Mouse (Mus musculus): ENCODE results near the gene Tiam1. TPM values are rescaled to one million over a fixed set of nuclear protein-coding genes. Genes with fewer than 3 reads are reported as not detected.
A peak's percentile ranks its signal among the peaks of the same experiment; 100 is the strongest.

Gene Tiam1
- polyA plus RNA-seq, 1 experiment from 2014 or later: 12.8 TPM

GRCm38 (mm10) chr16:89861531-89861930, 282.0 kb downstream of the Tiam1 start:
- Histone ChIP-seq H3K27ac (ENCODE audit: low read length) (no peak overlapping the region), H3K36me3 (ENCODE audit: control insufficient read depth, insufficient read depth, low read length) (no peaks in the 10 kb centered on the region), H3K9me3 (ENCODE audit: control insufficient read depth, low read length) (no peaks in the 10 kb centered on the region), H3K4me3 (ENCODE audit: low read length) (no peak overlapping the region), H3K4me1 (replicated peaks; ENCODE audit: control insufficient read depth, insufficient read depth, low read length) (peaks cover 5% of the 10 kb centered on the region; the same call in 1 of the 2 replicates), H3K9ac (ENCODE audit: low read length) (no peak overlapping the region), H3K27me3 (ENCODE audit: control insufficient read depth, insufficient read depth, low read depth, low read length) (no peaks in the 10 kb centered on the region), H3K4me2 (ENCODE audit: low read depth, low read length) (no peak overlapping the region)
- ATAC-seq (ENCODE audit: low read depth): peak; percentile 18; the same call in 1 of the 2 replicates
- 30% methylated on average over 5 of the region's 5 CpGs for WGBS

GRCm38 (mm10) chr16:89860708-89861107, 282.9 kb downstream of the Tiam1 start:
- H3K27ac ChIP-seq (ENCODE audit: low read length): no peak overlapping the region
- no peak overlapping the region for H3K4me2 ChIP-seq (ENCODE audit: low read depth, low read length)
- ATAC-seq (ENCODE audit: low read depth): peak; percentile 46; the same call in 1 of the 2 replicates
- H3K4me3 ChIP-seq (ENCODE audit: low read length): no peak overlapping the region
- H3K9ac ChIP-seq (ENCODE audit: low read length): no peak overlapping the region
- no peaks in the 10 kb centered on the region for H3K27me3 ChIP-seq (ENCODE audit: control insufficient read depth, insufficient read depth, low read depth, low read length)
- H3K36me3 ChIP-seq (ENCODE audit: control insufficient read depth, insufficient read depth, low read length): no peaks in the 10 kb centered on the region
- WGBS: 35% methylated on average over 6 of the region's 6 CpGs
- peaks cover 5% of the 10 kb centered on the region; the same call in 1 of the 2 replicates for H3K4me1 ChIP-seq (replicated peaks; ENCODE audit: control insufficient read depth, insufficient read depth, low read length)
- no peaks in the 10 kb centered on the region for H3K9me3 ChIP-seq (ENCODE audit: control insufficient read depth, low read length)

- H3K27me3 ChIP-seq (ENCODE audit: control insufficient read depth, insufficient read depth, low read depth, low read length): no peaks in the 10 kb centered on the region
- ATAC-seq (ENCODE audit: low read depth): no peak
- no peak overlapping the region for H3K4me3 ChIP-seq (ENCODE audit: low read length)
- H3K27ac ChIP-seq (ENCODE audit: low read length): no peak overlapping the region
- H3K9ac ChIP-seq (ENCODE audit: low read length): no peak overlapping the region
- WGBS: 71% methylated on average over 3 of the region's 3 CpGs
- H3K4me2 ChIP-seq (ENCODE audit: low read depth, low read length): no peak overlapping the region
- H3K9me3 ChIP-seq (ENCODE audit: control insufficient read depth, low read length): no peaks in the 10 kb centered on the region
- H3K36me3 ChIP-seq (ENCODE audit: control insufficient read depth, insufficient read depth, low read length): no peaks in the 10 kb centered on the region
- peaks cover 5% of the 10 kb centered on the region; the same call in 1 of the 2 replicates for H3K4me1 ChIP-seq (replicated peaks; ENCODE audit: control insufficient read depth, insufficient read depth, low read length)
These were observed 285.9 kb downstream of the Tiam1 start for GRCm38 (mm10) chr16:89857666-89858065.

GRCm38 (mm10) chr16:89854731-89855130, 288.8 kb downstream of the Tiam1 start:
- 76% methylated on average over 8 of the region's 8 CpGs for WGBS
- Histone ChIP-seq H3K36me3 (ENCODE audit: control insufficient read depth, insufficient read depth, low read length) (no peaks in the 10 kb centered on the region), H3K9me3 (ENCODE audit: control insufficient read depth, low read length) (no peaks in the 10 kb centered on the region), H3K27ac (ENCODE audit: low read length) (no peak overlapping the region), H3K4me2 (ENCODE audit: low read depth, low read length) (no peak overlapping the region), H3K4me3 (ENCODE audit: low read length) (no peak overlapping the region), H3K4me1 (replicated peaks; ENCODE audit: control insufficient read depth, insufficient read depth, low read length) (0 out of 2 replicates have a peak, but pooled peaks cover 3% of the 10 kb centered on the region), H3K9ac (ENCODE audit: low read length) (no peak overlapping the region), H3K27me3 (ENCODE audit: control insufficient read depth, insufficient read depth, low read depth, low read length) (no peaks in the 10 kb centered on the region)
- ATAC-seq (ENCODE audit: low read depth): no peak

- Histone ChIP-seq H3K9ac (ENCODE audit: low read length) (no peak overlapping the region), H3K4me2 (ENCODE audit: low read depth, low read length) (peak overlapping the region; percentile 15; the same call in 1 of the 2 replicates), H3K9me3 (ENCODE audit: control insufficient read depth, low read length) (0 out of 2 replicates have a peak, but pooled peaks cover 3% of the 10 kb centered on the region), H3K27me3 (ENCODE audit: control insufficient read depth, insufficient read depth, low read depth, low read length) (no peaks in the 10 kb centered on the region), H3K27ac (ENCODE audit: low read length) (no peak overlapping the region), H3K36me3 (ENCODE audit: control insufficient read depth, insufficient read depth, low read length) (no peaks in the 10 kb centered on the region), H3K4me1 (replicated peaks; ENCODE audit: control insufficient read depth, insufficient read depth, low read length) (0 out of 2 replicates have a peak, but pooled peaks cover 3% of the 10 kb centered on the region), H3K4me3 (ENCODE audit: low read length) (no peak overlapping the region)
- 46% methylated on average over 9 of the region's 9 CpGs for WGBS
- peak; percentile 20; the same call in 1 of the 2 replicates for ATAC-seq (ENCODE audit: low read depth)
These were observed 292.2 kb downstream of the Tiam1 start for GRCm38 (mm10) chr16:89851333-89851732.

- 83% methylated on average over 19 of the region's 19 CpGs for WGBS
- Histone ChIP-seq H3K36me3 (ENCODE audit: control insufficient read depth, insufficient read depth, low read length) (no peaks in the 10 kb centered on the region), H3K27me3 (ENCODE audit: control insufficient read depth, insufficient read depth, low read depth, low read length) (no peaks in the 10 kb centered on the region), H3K27ac (ENCODE audit: low read length) (no peak overlapping the region), H3K9ac (ENCODE audit: low read length) (no peak overlapping the region), H3K4me2 (ENCODE audit: low read depth, low read length) (no peak overlapping the region), H3K4me3 (ENCODE audit: low read length) (no peak overlapping the region), H3K4me1 (replicated peaks; ENCODE audit: control insufficient read depth, insufficient read depth, low read length) (0 out of 2 replicates have a peak, but pooled peaks cover 3% of the 10 kb centered on the region), H3K9me3 (ENCODE audit: control insufficient read depth, low read length) (0 out of 2 replicates have a peak, but pooled peaks cover 3% of the 10 kb centered on the region)
- no peak for ATAC-seq (ENCODE audit: low read depth)
These were observed 294.6 kb downstream of the Tiam1 start for GRCm38 (mm10) chr16:89848651-89849597.

GRCm38 (mm10) chr16:89848179-89848578, 295.4 kb downstream of the Tiam1 start:
- no peak for ATAC-seq (ENCODE audit: low read depth)
- H3K27me3 ChIP-seq (ENCODE audit: control insufficient read depth, insufficient read depth, low read depth, low read length): no peaks in the 10 kb centered on the region

GRCm38 (mm10) chr16:89845461-89845860, 298.1 kb downstream of the Tiam1 start:
- 82% methylated on average over 8 of the region's 8 CpGs for WGBS
- H3K27me3 ChIP-seq (ENCODE audit: control insufficient read depth, insufficient read depth, low read depth, low read length): no peaks in the 10 kb centered on the region
- H3K4me2 ChIP-seq (ENCODE audit: low read depth, low read length): no peak overlapping the region
- H3K9ac ChIP-seq (ENCODE audit: low read length): no peak overlapping the region
- H3K9me3 ChIP-seq (ENCODE audit: control insufficient read depth, low read length): 0 out of 2 replicates have a peak, but pooled peaks cover 3% of the 10 kb centered on the region
- no peak for ATAC-seq (ENCODE audit: low read depth)
- H3K36me3 ChIP-seq (ENCODE audit: control insufficient read depth, insufficient read depth, low read length): no peaks in the 10 kb centered on the region
- no peak overlapping the region for H3K27ac ChIP-seq (ENCODE audit: low read length)
- no peak overlapping the region for H3K4me3 ChIP-seq (ENCODE audit: low read length)
- H3K4me1 ChIP-seq (replicated peaks; ENCODE audit: control insufficient read depth, insufficient read depth, low read length): no peaks in the 10 kb centered on the region

More at GRCm38 (mm10) chr16:89848179-89848578, 295.4 kb downstream of the Tiam1 start:
- H3K4me3 ChIP-seq (ENCODE audit: low read length): no peak overlapping the region
- no peak overlapping the region for H3K27ac ChIP-seq (ENCODE audit: low read length)
- 96% methylated on average over 3 of the region's 3 CpGs for WGBS
- H3K36me3 ChIP-seq (ENCODE audit: control insufficient read depth, insufficient read depth, low read length): no peaks in the 10 kb centered on the region
- H3K4me1 ChIP-seq (replicated peaks; ENCODE audit: control insufficient read depth, insufficient read depth, low read length): 0 out of 2 replicates have a peak, but pooled peaks cover 3% of the 10 kb centered on the region
- H3K9ac ChIP-seq (ENCODE audit: low read length): no peak overlapping the region
- H3K9me3 ChIP-seq (ENCODE audit: control insufficient read depth, low read length): 0 out of 2 replicates have a peak, but pooled peaks cover 3% of the 10 kb centered on the region
- H3K4me2 ChIP-seq (ENCODE audit: low read depth, low read length): no peak overlapping the region

GRCm38 (mm10) chr16:89844580-89844979, 299.0 kb downstream of the Tiam1 start:
- WGBS: 38% methylated on average over 5 of the region's 5 CpGs
- no peaks in the 10 kb centered on the region for H3K4me1 ChIP-seq (replicated peaks; ENCODE audit: control insufficient read depth, insufficient read depth, low read length)
- peak; percentile 62; the same call in 1 of the 2 replicates for ATAC-seq (ENCODE audit: low read depth)

More at GRCm38 (mm10) chr16:89844580-89844979, 299.0 kb downstream of the Tiam1 start:
- Histone ChIP-seq H3K27ac (ENCODE audit: low read length) (no peak overlapping the region), H3K9me3 (ENCODE audit: control insufficient read depth, low read length) (0 out of 2 replicates have a peak, but pooled peaks cover 3% of the 10 kb centered on the region), H3K4me3 (ENCODE audit: low read length) (no peak overlapping the region), H3K27me3 (ENCODE audit: control insufficient read depth, insufficient read depth, low read depth, low read length) (no peaks in the 10 kb centered on the region), H3K4me2 (ENCODE audit: low read depth, low read length) (no peak overlapping the region), H3K36me3 (ENCODE audit: control insufficient read depth, insufficient read depth, low read length) (no peaks in the 10 kb centered on the region), H3K9ac (ENCODE audit: low read length) (no peak overlapping the region)
